Mouse (Mus musculus) ES-E14 (cell line): ENCODE measurements around the gene Actl6a.

Experiments used
- CHD2 ChIP-seq: IDR thresholded peaks from 2 replicates; pipeline ENCODE4 v1.6.1; 2014; ENCODE audit warnings: mild to moderate bottlenecking, low read depth, low read length, inconsistent platforms
- HCFC1 ChIP-seq: IDR thresholded peaks from 2 replicates; pipeline ENCODE4 v1.6.1; 2012; ENCODE audit warnings: low read length, inconsistent platforms, borderline replicate concordance; ENCODE audit not compliant: insufficient read depth
- ZC3H11A ChIP-seq: IDR thresholded peaks from 2 replicates; pipeline ENCODE4 v1.6.1; 2012; ENCODE audit warnings: low read depth, mild to moderate bottlenecking, inconsistent platforms, low read length, borderline replicate concordance
- ZNF384 ChIP-seq: IDR thresholded peaks from 2 replicates; pipeline ENCODE4 v1.6.1; 2012; ENCODE audit warnings: low read depth, low read length, inconsistent platforms

DNA sequence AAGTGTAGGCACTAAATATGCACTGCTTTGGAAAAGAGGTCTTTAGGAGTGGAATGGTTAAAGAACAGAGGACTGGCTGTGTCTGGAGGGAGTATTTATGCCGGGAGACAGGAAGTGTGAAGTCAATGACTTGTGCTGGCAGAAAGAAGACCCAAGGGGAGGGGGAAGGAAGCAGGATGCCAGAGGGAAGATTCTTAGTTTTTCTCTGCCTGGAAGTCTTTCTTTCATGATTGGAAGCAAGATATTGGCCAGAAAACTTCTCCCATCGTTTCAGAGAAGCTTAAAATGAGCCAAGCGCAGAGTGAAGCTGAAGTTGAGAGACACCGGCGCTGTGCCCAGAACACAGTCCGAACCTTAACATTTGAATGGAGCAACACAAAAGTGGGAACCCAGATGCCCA, 36.9 kb upstream of the Actl6a start:
- TF ChIP-seq ZC3H11A (no peak), ZNF384 (no peak), HCFC1 (no peak), CHD2 (no peak)
